Mouse (Mus musculus) frontal cortex, adult (tissue): ENCODE data around the gene Camk1d.

ENCODE experiments used
- ATAC-seq: cut with Nextera tagmentation; 2 replicates; pipeline ENCODE4 v1.9.2; 2017; ENCODE audit warnings: mild to moderate bottlenecking, moderate library complexity, mixed read lengths; ENCODE audit not compliant: low TSS enrichment

The Camk1d gene

GRCm38 (mm10) chr2:5479886-5480285 lies 234.4 kb downstream of the Camk1d start:
- no peak for ATAC-seq

- ATAC-seq: no peak
These were observed 235.6 kb downstream of the Camk1d start for GRCm38 (mm10) chr2:5478709-5479108.

GRCm38 (mm10) chr2:5478256-5478655 lies 236.1 kb downstream of the Camk1d start:
- no peak for ATAC-seq

- ATAC-seq: no peak
These were observed 236.8 kb downstream of the Camk1d start for GRCm38 (mm10) chr2:5477525-5477924.

GRCm38 (mm10) chr2:5469366-5469941 lies 244.9 kb downstream of the Camk1d start:
- peak; percentile 81 for ATAC-seq

GRCm38 (mm10) chr2:5467537-5467936 lies 246.8 kb downstream of the Camk1d start:
- no peak for ATAC-seq

- peak; percentile 64; the same call in 1 of the 2 replicates for ATAC-seq
These were observed 255.6 kb downstream of the Camk1d start for GRCm38 (mm10) chr2:5458671-5459235.

GRCm38 (mm10) chr2:5458075-5458494 lies 256.2 kb downstream of the Camk1d start:
- peak; percentile 82 for ATAC-seq

GRCm38 (mm10) chr2:5456108-5456507 lies 258.2 kb downstream of the Camk1d start:
- no peak for ATAC-seq

- ATAC-seq: no peak
These were observed 259.5 kb downstream of the Camk1d start for GRCm38 (mm10) chr2:5454830-5455229.

- peak; percentile 31; the same call in 1 of the 2 replicates for ATAC-seq
These were observed 262.7 kb downstream of the Camk1d start for GRCm38 (mm10) chr2:5451654-5452053.

GRCm38 (mm10) chr2:5445357-5445756 lies 269.0 kb downstream of the Camk1d start:
- ATAC-seq: no peak

- ATAC-seq: no peak
These were observed 276.6 kb downstream of the Camk1d start for GRCm38 (mm10) chr2:5437690-5438089.

- ATAC-seq: peak; percentile 60
These were observed 278.6 kb downstream of the Camk1d start for GRCm38 (mm10) chr2:5435587-5436253.

- no peak for ATAC-seq
These were observed 283.0 kb downstream of the Camk1d start for GRCm38 (mm10) chr2:5431309-5431708.

- ATAC-seq: peak; percentile 87
These were observed 284.4 kb downstream of the Camk1d start for GRCm38 (mm10) chr2:5429921-5430320.

- ATAC-seq: no peak
These were observed 288.2 kb downstream of the Camk1d start for GRCm38 (mm10) chr2:5426110-5426509.

- ATAC-seq: no peak
These were observed 288.7 kb downstream of the Camk1d start for GRCm38 (mm10) chr2:5425612-5426011.

GRCm38 (mm10) chr2:5420621-5421196 lies 293.6 kb downstream of the Camk1d start:
- ATAC-seq: no peak

- ATAC-seq: peak; percentile 55; the same call in 1 of the 2 replicates
These were observed 295.5 kb downstream of the Camk1d start for GRCm38 (mm10) chr2:5418802-5419201.

GRCm38 (mm10) chr2:5417158-5418032 lies 296.9 kb downstream of the Camk1d start:
- ATAC-seq: no peak

- ATAC-seq: peak; percentile 87
These were observed 302.5 kb downstream of the Camk1d start for GRCm38 (mm10) chr2:5411774-5412173.
